Mouse (Mus musculus): ENCODE results near the gene Tnrc6a.

Gene Tnrc6a

DNA sequence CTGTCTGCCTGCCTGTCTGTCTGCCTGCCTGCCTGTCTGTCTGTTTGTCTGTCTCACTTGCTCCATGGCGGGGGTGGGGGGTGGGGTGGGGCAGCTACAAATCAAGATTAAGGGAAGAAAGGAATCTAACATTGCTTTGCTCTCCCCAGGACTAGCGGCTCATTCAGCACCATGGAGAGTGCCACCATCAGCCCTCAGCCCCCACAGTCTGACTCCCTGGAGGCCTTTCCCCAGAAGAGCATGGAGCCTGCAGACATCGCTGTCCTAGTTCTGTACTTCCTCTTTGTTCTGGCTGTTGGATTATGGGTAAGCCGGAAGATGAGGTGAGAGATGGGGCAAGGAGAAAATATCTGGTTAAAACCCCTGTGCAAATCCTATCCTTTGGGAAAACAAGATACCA is 111.8 kb downstream of the Tnrc6a start:
- DNase-seq (ENCODE audit: low spot score in 2 of 2), result no peak

DNA sequence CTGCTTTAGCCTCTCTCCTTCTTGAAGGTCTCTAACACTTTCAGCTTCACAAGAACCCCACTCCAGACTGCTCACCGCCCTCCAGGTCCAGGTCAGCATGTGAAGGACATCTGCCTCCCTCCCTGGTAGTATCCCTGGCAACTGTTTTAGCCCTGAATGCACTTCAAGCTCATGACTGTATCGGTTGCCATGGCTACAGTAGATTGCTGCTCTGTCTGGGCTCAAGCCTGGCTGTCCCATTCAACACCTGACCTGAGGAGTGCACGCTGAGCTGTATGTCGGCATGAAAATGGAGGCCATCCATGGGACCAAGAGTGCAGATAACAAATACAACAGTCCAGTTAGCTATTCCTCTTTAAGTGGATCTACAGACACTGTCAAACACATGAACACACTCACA is 114.9 kb downstream of the Tnrc6a start:
- no peak for DNase-seq (ENCODE audit: low spot score in 2 of 2)

DNA sequence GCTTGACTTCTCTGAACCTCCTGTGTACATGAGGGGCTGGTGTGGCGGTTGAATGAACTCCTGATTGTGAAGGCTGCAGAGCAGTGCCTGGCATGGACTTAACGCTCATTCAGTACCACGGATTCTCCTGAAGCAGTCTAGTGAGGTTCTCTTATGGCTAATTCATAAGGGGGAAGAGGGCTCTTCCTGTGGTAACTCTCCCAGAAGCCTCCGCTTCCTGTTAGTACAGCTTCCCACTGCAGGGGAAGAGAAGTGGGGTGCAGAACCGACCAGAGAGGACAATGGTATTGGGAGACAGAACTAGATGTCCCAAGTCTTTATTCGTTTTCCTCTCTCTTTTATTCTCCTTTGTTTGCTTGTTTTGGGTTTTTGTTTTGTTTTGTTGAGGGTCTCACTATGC is 116.4 kb downstream of the Tnrc6a start:
- no peak for DNase-seq (ENCODE audit: low spot score in 2 of 2)

DNA sequence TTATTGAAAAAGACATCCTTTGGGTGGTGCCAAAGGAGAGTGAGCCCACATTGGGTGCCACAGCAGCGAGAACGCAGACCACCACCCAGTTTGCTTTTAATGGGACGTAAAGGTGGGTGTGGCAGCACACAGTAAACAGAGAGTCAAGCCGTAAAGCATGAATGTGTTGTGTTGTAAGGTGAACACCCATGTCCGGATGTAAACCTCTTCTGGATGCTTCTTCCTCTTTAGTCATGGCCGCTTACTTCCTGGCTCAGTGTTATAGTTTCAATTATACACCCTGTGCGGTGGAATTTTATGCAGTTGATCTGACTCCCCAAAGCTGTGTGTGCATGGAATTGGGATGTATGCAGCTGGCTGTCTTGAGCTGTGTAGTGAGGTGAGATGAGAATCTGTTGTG is 118.6 kb downstream of the Tnrc6a start:
- DNase-seq (ENCODE audit: low spot score in 2 of 2), result no peak

DNA sequence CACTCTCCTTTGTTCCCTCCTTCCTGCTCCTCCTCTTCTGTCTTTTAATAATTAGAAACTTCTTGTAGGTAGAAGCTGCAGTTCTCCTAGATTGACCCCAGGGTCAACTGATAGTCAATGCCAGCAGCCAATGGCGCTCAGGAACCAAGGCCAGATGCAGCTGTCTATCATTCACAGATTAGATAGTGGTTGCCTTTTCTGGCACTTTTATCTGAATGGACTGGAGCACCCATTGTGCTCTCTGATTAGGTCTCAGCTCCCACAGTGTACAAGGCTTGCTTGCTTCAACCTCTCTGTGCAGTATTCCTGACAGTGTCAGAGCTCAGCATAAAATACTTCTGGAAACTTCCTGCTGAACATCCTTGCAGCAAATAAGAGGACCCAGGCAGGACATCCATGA is 121.1 kb downstream of the Tnrc6a start:
- DNase-seq (ENCODE audit: low spot score in 2 of 2), result no peak
